Mouse (Mus musculus) adrenal gland, postnatal 25 days (tissue): ENCODE measurements around the gene Cbll1. TPM values are rescaled to one million over a fixed set of nuclear protein-coding genes. Genes with fewer than 3 reads are reported as not detected.
"Not testable (repeated sequence)": the region's sequence is repeated elsewhere in the genome, so short reads cannot be mapped to it uniquely, and the experiment has no call there.

Experiments
- DNase-seq: peaks from one replicate; pipeline ENCODE4 v3.0.0; 2021; ENCODE audit warnings: mixed read lengths
- total RNA-seq: library from RNA; stranded (reverse); gene quantifications from 2 replicates; pipeline ENCODE4 v1.2.3, GENCODE M21; 2021

The Cbll1 gene
- total RNA-seq, 1 experiment from 2014 or later, result 18.4 TPM

DNA sequence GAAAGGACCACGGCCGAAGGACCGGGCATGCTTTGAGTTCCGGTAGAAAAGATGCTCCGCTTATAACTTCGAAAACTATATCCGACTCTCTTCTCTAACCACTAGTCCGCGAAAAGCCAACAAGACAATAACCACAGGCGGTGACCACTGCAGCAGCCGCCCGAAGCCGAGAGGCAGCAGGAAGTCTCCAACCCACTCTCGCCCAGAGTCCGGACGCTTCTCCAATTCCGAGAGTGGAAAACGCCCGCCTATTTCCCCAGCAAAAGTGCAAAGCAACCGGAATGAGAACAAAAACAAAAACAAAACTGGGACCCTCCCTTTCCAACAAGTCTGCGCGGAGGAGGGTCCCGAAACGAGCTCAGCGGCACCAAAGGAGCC, 491 bp downstream of the Cbll1 start:
- no peak for DNase-seq

DNA sequence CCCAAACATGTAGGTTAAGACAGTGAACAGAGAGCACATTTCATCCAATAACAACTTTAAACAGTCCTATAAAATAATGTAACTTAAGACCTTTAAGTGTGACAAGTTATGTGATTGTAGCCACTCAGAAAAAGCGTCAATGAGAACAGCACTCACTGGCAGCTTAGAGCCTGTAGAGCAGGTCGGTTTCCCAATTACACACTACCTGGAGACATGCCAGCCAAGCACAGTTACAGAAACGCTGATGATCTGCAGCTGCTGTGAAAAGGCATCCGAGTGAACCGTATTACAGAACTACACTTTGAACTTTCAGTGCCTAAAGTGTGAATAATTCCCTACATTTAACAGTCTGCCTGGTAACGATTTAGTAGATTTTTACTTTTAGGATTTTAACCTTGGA, 13.0 kb downstream of the Cbll1 start:
- peak; percentile 5 for DNase-seq

DNA sequence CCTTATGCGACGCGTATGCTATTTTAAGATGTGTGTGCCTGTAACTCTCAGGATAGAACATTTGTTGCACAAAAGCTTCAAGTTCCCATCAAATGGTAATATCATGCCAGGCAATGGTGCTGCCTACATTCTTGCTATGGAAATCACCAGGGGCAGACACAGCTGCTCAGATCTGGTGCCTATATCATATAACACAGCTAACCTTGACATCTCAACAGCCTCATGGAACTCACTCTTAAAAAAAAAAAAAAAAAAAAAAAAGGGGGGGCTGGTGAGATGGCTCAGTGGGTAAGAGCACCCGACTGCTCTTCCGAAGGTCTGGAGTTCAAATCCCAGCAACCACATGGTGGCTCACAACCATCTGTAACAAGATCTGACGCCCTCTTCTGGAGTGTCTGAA, 21.2 kb downstream of the Cbll1 start:
- DNase-seq, result not testable (repeated sequence)

DNA sequence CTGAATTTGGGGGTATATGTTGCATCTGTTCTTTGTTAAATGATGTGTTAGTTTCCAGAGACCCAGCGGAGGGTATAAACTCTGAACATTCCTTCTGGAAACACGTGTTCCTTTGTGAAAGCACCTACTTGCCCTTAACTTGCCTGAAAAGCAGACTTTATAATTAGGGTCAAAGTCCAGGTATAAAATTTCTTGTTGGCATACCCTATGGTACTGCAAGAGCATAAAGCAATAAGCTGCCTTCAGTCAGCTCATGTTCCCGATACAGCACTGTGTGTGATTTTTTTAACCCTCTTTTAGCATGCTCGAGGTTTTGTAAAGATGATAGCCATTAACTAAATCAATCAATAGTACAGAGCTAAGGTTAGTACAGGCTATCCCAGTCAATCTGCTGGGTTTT, 36.8 kb downstream of the Cbll1 start:
- DNase-seq, result no peak

DNA sequence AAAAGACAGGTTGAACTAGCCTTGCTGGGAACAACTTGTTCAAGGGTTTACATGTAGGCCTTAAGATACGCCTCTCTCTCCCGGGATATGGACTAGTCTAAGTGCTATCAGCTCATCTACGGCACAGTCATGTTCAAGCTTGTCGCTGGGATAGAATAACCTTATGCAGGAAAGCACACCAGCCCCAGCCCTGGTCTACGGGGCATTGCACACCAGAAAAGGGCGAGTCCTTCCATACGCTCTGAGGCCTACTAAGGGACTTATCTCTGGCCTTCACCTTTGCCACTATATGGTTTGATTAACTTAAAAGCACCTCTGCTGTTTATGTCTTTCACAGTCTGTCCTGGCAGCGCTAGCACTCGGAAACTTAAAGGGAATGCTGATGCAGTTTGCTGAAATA, 38.0 kb downstream of the Cbll1 start:
- DNase-seq, result no peak

DNA sequence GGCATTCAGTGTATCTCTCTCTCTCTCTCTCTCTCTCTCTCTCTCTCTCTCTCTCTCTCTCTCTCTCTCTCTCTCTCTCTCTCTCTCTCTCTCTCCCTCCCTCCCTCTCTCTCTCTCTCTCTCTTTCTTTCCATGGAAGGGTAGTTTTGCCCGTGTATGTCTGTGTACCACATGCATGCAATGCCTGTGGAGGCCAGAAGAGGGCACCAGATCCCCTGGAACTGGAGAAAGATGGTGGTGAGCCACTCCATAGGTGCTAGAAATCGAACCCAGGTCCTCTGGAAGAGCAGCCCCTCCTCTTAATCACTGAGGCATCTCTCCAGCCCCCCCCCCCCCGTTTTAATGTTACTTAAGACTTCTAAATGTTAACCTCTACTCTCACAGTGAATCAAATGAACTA, 39.1 kb downstream of the Cbll1 start:
- DNase-seq, result not testable (repeated sequence)

DNA sequence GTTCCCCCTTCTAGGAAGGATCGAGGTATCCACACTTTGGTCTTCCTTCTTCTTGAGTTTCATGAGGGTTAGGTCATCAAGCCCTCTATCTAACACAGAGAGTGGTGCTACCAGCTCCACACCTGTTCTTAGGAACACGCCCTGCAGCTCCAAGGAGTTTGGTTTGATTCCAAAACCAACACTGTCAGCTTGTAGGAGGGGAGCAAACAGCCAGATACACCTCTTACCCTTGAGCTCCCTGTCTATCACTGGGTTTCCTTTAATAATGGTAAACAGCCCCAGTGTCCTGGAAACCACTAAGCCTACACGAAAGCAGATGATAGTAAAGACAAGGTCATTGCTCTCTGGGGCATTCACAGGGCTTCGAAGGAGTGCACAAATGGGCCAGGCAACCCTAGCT, 40.9 kb downstream of the Cbll1 start:
- DNase-seq, result no peak

DNA sequence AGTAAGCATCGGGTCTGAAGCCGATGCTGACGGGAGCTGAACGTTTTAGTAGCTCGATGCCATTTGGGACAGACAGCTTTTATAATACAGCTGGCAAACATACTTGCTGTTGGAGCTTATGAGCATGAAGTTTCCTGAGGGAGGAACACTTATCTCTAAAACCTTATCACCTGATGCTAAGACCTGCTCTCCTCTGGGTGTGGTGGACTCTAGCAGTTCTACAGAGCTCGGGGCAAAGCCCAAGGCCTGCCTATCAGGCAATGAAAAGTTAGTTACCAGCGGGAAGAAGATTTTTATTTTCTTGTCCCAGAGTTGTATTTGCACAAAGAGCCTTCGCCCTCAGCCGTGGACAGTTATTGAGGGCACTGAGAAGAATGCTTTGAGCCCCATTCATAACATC, 43.1 kb downstream of the Cbll1 start:
- no peak for DNase-seq

DNA sequence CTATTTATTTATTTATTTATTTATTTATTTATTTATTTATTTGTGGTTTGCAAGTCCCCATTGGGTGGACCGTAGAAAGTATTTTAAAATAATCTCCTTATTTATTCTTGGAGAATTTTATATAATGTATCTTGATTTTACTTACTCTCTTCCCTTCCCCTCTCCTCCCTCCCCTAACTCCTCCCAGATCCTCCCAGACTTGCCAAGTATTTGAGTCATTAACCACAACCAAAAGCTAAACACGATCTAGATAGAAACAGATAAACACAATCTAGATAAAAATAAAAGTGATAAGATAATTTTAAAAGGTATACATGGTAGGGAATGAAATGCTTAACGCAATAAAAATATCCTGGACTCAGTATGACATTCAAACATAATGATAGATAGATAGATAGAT, 50.1 kb downstream of the Cbll1 start:
- no peak for DNase-seq

DNA sequence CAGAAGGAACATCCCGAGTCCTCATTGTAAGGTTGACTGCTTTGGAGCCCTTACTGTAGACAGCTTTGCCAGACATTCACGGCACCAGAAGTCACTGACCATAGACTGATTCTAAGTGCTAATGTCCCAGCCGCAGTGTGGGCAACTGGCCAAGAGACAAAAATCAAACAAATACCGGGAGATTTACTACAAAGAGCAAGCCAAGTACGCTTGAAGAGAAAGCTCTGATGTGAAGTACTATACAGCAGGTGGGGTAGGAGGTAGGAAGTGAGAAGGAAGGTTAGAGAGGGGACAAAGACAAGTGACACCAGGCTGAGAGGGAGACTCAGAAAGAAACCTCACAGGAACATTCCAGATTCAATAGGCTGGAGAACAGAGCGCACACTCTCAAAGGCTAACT, 54.6 kb downstream of the Cbll1 start:
- peak; percentile 9 for DNase-seq

DNA sequence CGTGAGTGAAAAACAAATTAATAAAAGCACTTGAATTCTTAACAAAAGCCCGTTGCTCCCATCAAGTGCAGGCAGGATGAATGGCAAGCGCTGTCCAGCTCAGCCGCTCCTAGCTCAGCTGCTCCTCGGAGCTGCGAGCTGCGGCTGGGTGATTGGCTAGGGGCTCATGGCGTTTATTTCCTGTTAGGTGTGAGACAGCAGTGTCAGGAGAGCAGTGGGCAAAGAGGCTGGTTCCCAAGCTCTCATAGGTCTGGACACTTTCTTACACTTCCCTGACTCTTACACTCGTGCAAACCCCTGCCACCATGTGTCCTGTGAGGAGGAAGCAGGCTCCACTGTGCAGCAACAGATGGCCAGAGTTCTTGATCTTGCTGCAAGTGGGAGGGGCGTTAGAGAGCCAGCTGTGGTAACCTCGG, 55.3 kb downstream of the Cbll1 start:
- peak; percentile 3 for DNase-seq

DNA sequence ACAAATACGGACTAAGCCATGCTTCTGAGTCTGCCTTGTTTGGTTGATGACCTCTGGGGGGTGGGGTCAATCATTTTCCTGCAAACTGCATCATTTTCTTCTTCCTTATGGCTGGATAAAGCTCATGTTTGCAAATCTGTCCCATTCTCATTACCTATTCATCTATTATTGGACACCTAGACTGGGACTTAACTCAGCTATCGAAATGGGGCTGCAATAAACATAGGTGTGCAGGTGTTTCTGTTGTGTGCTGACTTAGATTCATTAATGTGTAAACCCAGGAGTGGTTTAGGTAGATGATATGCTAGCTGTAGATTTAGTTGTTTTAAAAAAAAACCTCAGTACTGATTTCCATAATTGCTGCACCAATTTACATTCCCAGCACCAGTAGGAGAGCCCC, 59.8 kb downstream of the Cbll1 start:
- DNase-seq, result no peak

DNA sequence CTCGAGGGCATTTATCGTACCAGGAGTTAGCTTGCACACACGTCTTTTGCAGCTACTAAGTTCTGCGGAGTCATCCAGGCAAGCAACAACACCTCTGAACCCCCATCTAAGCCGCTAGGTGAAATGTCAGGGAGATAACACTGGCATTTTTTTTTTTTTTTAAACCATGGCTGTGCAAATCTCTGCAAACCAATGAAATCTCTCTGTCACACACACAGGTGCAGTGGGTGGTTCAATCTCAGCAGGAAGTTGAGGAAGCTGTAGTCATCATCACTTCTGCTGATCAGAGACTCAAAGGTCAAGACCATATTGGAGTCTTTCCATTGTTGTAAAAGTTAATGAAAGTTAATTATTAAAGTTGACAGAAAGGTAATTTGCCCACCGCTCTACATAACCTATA, 61.6 kb downstream of the Cbll1 start:
- no peak for DNase-seq

Other genes with a start within 250 kb of the Cbll1 start
- 133 and 138 TPM in 2 replicates for gene Lamb1, start 234.4 kb downstream of the Cbll1 start, total RNA-seq
- gene Dld, start 148.2 kb downstream of the Cbll1 start, total RNA-seq, result 264 and 301 TPM in 2 replicates
- gene Slc26a3, start 108.7 kb downstream of the Cbll1 start, total RNA-seq, result 0.38 and 0.39 TPM in 2 replicates
- gene Slc26a4, start 60.4 kb upstream of the Cbll1 start, total RNA-seq, result 4.8 and 8.1 TPM in 2 replicates
- gene Bcap29, start 135.0 kb upstream of the Cbll1 start, total RNA-seq, result 22.1 and 26.5 TPM in 2 replicates
- gene Dus4l, start 155.2 kb upstream of the Cbll1 start, total RNA-seq, result 8.6 and 11.8 TPM in 2 replicates
- 39.2 and 51.5 TPM in 2 replicates for gene Cog5, start 155.3 kb upstream of the Cbll1 start, total RNA-seq
- 6.5 and 6.8 TPM in 2 replicates for gene Gpr22, start 214.3 kb upstream of the Cbll1 start, total RNA-seq